Mouse (Mus musculus) ES-Bruce4 (cell line): ENCODE measurements around the gene Lipc.

Experiments
- CTCF ChIP-seq: IDR thresholded peaks from one replicate; pipeline ENCODE4 v1.8.1; 2011; ENCODE audit warnings: low read depth, low read length
- EP300 ChIP-seq: IDR thresholded peaks from 2 replicates; pipeline ENCODE4 v1.6.1; 2011; ENCODE audit warnings: low read depth, low read length; ENCODE audit not compliant: insufficient read depth
- POLR2A ChIP-seq: IDR thresholded peaks from one replicate; pipeline ENCODE4 v1.8.1; 2011; ENCODE audit warnings: low read length; ENCODE audit not compliant: insufficient read depth

DNA sequence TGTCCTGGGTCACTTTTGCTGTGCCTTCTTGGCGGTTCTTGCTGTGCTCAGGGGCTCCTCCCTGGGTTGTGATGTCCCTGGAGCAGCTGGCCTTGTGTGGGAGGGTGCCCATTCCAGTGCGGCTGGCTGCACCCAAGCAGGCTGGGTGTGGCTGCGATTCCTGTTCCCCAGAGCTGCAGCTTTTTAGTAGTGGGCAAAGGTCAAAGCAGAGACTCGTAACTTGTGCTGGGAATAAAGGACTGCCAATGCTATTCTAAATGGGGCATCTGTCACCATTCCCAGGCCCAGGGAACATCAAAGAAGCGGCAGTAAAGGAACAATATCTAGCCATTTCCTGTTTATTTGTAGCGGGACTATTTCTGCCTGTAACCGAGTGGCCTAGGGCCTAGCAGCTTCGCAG, 88.7 kb downstream of the Lipc start:
- no peak for TF ChIP-seq CTCF
- no peak for TF ChIP-seq POLR2A
- no peak for TF ChIP-seq EP300
